Mouse (Mus musculus): ENCODE results near the gene Cdh20. TPM values are rescaled to one million over a fixed set of nuclear protein-coding genes. Genes with fewer than 3 reads are reported as not detected.
"Not testable (repeated sequence)": the region's sequence is repeated elsewhere in the genome, so short reads cannot be mapped to it uniquely, and the experiment has no call there.

Gene Cdh20
- polyA plus RNA-seq, 1 experiment from 2014 or later: 0.17 TPM

DNA sequence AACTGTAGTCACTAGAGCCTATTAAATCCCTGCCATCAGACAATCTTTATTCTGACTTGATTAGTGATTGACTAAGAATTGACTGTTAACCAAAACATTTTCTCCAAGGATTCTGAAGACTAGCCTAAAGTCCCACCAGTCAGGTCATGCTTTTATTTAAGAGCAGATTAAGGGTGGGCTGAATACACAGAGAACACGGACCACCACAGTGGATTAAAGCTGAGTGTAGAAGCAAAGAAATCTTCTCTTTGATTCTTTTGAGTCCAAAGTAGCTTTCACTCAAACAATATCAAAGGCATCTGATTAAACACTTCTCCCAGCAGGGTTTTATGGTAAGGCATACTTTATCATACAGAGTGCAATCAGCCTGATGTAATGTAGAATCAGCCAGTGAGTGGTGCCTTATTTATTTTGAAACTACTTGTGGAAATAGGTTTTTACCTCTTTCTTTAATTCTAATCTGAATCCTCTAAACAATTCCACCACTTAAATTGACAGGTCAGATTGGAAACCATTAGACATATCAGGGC, 149.0 kb downstream of the Cdh20 start:
- H3K36me3 ChIP-seq (replicated peaks; ENCODE audit: control insufficient read depth, insufficient read depth, low read depth, low read length): no peaks in the 10 kb centered on the region
- no peak overlapping the region for H3K4me2 ChIP-seq (ENCODE audit: low read depth, low read length)
- H3K9me3 ChIP-seq (replicated peaks; ENCODE audit: control insufficient read depth, low read length): no peaks in the 10 kb centered on the region
- H3K9ac ChIP-seq (replicated peaks; ENCODE audit: low read length): no peak overlapping the region
- ATAC-seq (replicated peaks; ENCODE audit: insufficient number of reproducible peaks, low FRiP score, low TSS enrichment, low read depth): no peak
- H3K27ac ChIP-seq (replicated peaks; ENCODE audit: low read depth, low read length): no peak overlapping the region
- no peak overlapping the region for H3K4me3 ChIP-seq (ENCODE audit: low read depth, low read length)
- WGBS: 51% methylated on average over 1 of the region's 1 CpGs
- no peaks in the 10 kb centered on the region for H3K27me3 ChIP-seq (ENCODE audit: control insufficient read depth, insufficient read depth, low read length)
- no peak for DNase-seq (ENCODE audit: low spot score)
- no peaks in the 10 kb centered on the region for H3K4me1 ChIP-seq (ENCODE audit: control insufficient read depth, insufficient read depth, low read length)

DNA sequence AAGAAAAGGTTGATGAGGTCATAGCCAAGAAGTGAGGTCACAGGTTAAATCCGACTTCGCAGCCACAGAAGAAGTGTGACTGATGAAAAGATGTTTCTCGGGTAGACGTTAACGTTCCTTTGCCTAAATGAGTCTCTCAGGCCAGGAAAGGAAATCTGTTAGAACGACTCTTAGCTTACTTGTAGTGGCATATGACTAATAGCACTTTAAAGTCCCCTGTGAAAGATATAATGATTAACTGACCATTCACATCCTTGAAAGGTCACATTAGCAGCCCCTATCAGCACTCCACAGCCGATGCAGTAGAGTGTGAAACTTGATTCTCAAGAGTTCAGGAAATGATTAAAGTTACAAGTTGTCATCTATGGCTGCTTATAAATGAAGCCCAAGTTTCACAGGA, 164.7 kb downstream of the Cdh20 start:
- WGBS: 43% methylated on average over 7 of the region's 7 CpGs
- no peaks in the 10 kb centered on the region for H3K4me1 ChIP-seq (ENCODE audit: control insufficient read depth, insufficient read depth, low read length)
- no peak overlapping the region for H3K9ac ChIP-seq (replicated peaks; ENCODE audit: low read length)
- no peaks in the 10 kb centered on the region for H3K9me3 ChIP-seq (replicated peaks; ENCODE audit: control insufficient read depth, low read length)
- no peak overlapping the region for H3K27ac ChIP-seq (replicated peaks; ENCODE audit: low read depth, low read length)
- no peak overlapping the region for H3K4me3 ChIP-seq (ENCODE audit: low read depth, low read length)
- no peaks in the 10 kb centered on the region for H3K27me3 ChIP-seq (ENCODE audit: control insufficient read depth, insufficient read depth, low read length)
- no peak for ATAC-seq (replicated peaks; ENCODE audit: insufficient number of reproducible peaks, low FRiP score, low TSS enrichment, low read depth)
- no peaks in the 10 kb centered on the region for H3K36me3 ChIP-seq (replicated peaks; ENCODE audit: control insufficient read depth, insufficient read depth, low read depth, low read length)
- no peak overlapping the region for H3K4me2 ChIP-seq (ENCODE audit: low read depth, low read length)
- DNase-seq (ENCODE audit: low spot score): no peak

DNA sequence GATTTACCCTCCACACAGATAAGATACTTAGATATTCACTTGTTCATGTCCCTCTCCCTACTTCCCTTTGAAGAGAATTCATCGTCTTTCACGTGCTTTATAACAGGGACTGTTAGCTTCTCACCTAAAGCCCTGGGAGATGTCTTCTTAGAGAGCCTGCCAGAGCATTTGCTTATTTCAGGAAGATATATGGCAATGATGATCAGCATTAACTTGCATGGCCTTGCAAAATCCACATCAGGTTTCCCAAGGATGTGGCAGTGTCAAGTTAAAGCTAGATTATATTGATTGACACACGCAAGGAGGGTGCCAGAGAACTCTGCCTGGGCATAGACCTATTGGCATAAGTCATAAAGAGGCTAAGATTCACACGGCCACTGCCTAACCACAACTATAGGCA, 168.6 kb downstream of the Cdh20 start:
- Histone ChIP-seq H3K4me1 (ENCODE audit: control insufficient read depth, insufficient read depth, low read length) (no peaks in the 10 kb centered on the region), H3K4me3 (ENCODE audit: low read depth, low read length) (no peak overlapping the region), H3K4me2 (ENCODE audit: low read depth, low read length) (no peak overlapping the region), H3K36me3 (replicated peaks; ENCODE audit: control insufficient read depth, insufficient read depth, low read depth, low read length) (no peaks in the 10 kb centered on the region), H3K9me3 (replicated peaks; ENCODE audit: control insufficient read depth, low read length) (no peaks in the 10 kb centered on the region), H3K27ac (replicated peaks; ENCODE audit: low read depth, low read length) (no peak overlapping the region), H3K9ac (replicated peaks; ENCODE audit: low read length) (no peak overlapping the region), H3K27me3 (ENCODE audit: control insufficient read depth, insufficient read depth, low read length) (no peaks in the 10 kb centered on the region)
- no peak for DNase-seq (ENCODE audit: low spot score)
- WGBS: 91% methylated on average over 4 of the region's 4 CpGs
- ATAC-seq (replicated peaks; ENCODE audit: insufficient number of reproducible peaks, low FRiP score, low TSS enrichment, low read depth): no peak

DNA sequence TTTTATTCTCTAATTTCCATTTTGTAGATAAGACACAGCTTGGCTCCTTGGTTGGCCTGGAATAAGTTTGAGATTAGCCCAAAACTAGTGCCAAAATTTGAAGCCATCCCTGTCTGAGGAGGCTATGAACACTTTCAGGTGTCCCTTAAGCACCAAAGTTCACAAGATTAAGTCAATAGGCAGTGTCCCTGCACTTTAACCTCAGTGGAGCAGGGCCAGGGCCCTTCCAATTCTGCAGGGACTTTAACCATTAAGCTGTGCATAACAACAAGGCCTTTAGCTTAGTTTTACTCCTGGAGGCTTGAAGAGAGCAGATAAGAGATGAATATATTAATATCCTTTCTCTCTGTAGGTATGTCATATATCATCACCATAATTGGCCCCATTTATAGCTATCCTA, 170.8 kb downstream of the Cdh20 start:
- ATAC-seq (replicated peaks; ENCODE audit: insufficient number of reproducible peaks, low FRiP score, low TSS enrichment, low read depth): no peak
- Histone ChIP-seq H3K9ac (replicated peaks; ENCODE audit: low read length) (no peak overlapping the region), H3K36me3 (replicated peaks; ENCODE audit: control insufficient read depth, insufficient read depth, low read depth, low read length) (no peaks in the 10 kb centered on the region)

DNA sequence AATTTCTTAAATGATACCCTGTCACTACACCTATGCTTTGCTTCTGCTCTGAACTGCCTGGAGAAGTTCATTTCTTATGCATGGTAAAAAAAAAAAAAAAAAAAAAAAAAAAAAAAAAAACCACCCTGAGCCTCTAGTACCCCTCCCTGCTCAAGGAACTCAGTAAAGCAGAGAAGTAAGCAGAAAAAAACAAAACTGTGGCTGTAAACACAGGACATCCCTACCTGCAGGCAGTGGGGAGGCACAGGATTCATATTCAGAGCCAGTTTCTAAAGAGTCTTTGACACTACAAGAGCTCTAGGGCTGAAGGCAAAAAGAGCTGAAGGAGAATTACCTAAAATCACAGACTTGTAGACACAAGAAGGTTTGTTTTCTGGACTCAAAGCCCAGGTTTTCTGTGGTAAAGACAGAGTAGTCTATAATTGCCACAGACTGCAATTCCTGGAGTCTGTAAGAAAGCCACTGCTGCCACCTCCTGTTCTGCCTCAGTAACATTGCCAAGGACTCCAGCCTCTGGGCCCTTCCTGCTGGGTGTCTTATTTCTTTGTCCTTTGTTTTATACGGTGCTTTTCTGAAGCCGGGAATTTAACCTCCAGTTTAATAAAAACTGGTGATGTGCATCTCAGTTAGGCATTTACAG, 176.3 kb downstream of the Cdh20 start:
- DNase-seq (ENCODE audit: low spot score) (peak; percentile 75), ATAC-seq (replicated peaks; ENCODE audit: insufficient number of reproducible peaks, low FRiP score, low TSS enrichment, low read depth) (peak; percentile 86; the same call in 1 of the 2 replicates)
- Histone ChIP-seq H3K36me3 (replicated peaks; ENCODE audit: control insufficient read depth, insufficient read depth, low read depth, low read length) (no peaks in the 10 kb centered on the region), H3K9me3 (replicated peaks; ENCODE audit: control insufficient read depth, low read length) (no peaks in the 10 kb centered on the region), H3K27me3 (ENCODE audit: control insufficient read depth, insufficient read depth, low read length) (no peaks in the 10 kb centered on the region), H3K4me3 (ENCODE audit: low read depth, low read length) (no peak overlapping the region), H3K27ac (replicated peaks; ENCODE audit: low read depth, low read length) (no peak overlapping the region), H3K9ac (replicated peaks; ENCODE audit: low read length) (no peak overlapping the region), H3K4me2 (ENCODE audit: low read depth, low read length) (no peak overlapping the region), H3K4me1 (ENCODE audit: control insufficient read depth, insufficient read depth, low read length) (no peaks in the 10 kb centered on the region)
- WGBS: 18% methylated on average over 2 of the region's 2 CpGs

More for the DNA sequence above, 170.8 kb downstream of the Cdh20 start:
- H3K4me2 ChIP-seq (ENCODE audit: low read depth, low read length): no peak overlapping the region
- DNase-seq (ENCODE audit: low spot score): no peak
- H3K27me3 ChIP-seq (ENCODE audit: control insufficient read depth, insufficient read depth, low read length): no peaks in the 10 kb centered on the region
- no peaks in the 10 kb centered on the region for H3K9me3 ChIP-seq (replicated peaks; ENCODE audit: control insufficient read depth, low read length)
- no peak overlapping the region for H3K4me3 ChIP-seq (ENCODE audit: low read depth, low read length)
- H3K4me1 ChIP-seq (ENCODE audit: control insufficient read depth, insufficient read depth, low read length): no peaks in the 10 kb centered on the region
- H3K27ac ChIP-seq (replicated peaks; ENCODE audit: low read depth, low read length): no peak overlapping the region

DNA sequence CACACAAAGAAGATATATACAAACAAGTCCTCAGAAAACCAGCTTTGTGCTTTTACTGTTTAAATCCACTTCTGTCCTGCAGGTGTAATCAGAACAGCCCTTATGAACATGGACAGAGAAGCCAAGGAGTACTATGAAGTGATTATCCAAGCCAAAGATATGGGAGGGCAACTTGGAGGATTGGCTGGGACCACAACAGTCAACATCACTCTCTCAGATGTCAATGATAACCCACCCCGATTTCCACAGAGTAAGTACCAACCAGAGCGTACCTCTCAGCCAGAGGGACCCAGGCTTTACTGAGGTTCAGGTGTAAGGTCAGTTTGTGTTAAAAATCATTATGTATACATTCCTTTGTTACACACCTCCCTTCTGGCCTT, 176.8 kb downstream of the Cdh20 start:
- ATAC-seq (replicated peaks; ENCODE audit: insufficient number of reproducible peaks, low FRiP score, low TSS enrichment, low read depth) (no peak), DNase-seq (ENCODE audit: low spot score) (no peak)
- H3K9me3 ChIP-seq (replicated peaks; ENCODE audit: control insufficient read depth, low read length): no peaks in the 10 kb centered on the region
- H3K4me1 ChIP-seq (ENCODE audit: control insufficient read depth, insufficient read depth, low read length): no peaks in the 10 kb centered on the region
- H3K27me3 ChIP-seq (ENCODE audit: control insufficient read depth, insufficient read depth, low read length): no peaks in the 10 kb centered on the region
- no peaks in the 10 kb centered on the region for H3K36me3 ChIP-seq (replicated peaks; ENCODE audit: control insufficient read depth, insufficient read depth, low read depth, low read length)
- no peak overlapping the region for H3K4me2 ChIP-seq (ENCODE audit: low read depth, low read length)
- 83% methylated on average over 2 of the region's 2 CpGs for WGBS
- H3K9ac ChIP-seq (replicated peaks; ENCODE audit: low read length): no peak overlapping the region
- no peak overlapping the region for H3K4me3 ChIP-seq (ENCODE audit: low read depth, low read length)
- no peak overlapping the region for H3K27ac ChIP-seq (replicated peaks; ENCODE audit: low read depth, low read length)

DNA sequence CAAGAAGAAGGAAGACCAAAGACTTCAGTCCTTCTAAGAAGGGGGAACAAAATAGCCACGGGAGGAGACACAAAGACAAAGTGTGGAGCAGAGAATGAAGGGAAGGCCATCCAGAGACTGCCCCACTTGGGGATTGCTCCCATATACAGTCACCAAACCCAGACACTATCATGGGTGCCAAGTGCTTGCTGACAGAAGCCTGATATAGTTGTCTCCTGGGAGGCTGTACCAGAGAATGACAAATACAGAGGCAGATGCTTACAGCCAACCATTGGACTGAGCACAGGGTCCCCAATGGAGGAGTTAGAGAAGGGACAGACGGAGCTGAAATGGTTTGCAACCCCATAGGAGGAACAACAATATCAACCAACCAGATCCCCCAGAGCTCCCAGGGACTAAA, 181.3 kb downstream of the Cdh20 start:
- not testable (repeated sequence) for ATAC-seq (replicated peaks; ENCODE audit: insufficient number of reproducible peaks, low FRiP score, low TSS enrichment, low read depth); H3K4me1 ChIP-seq (ENCODE audit: control insufficient read depth, insufficient read depth, low read length); H3K4me3 ChIP-seq (ENCODE audit: low read depth, low read length); H3K9ac ChIP-seq (replicated peaks; ENCODE audit: low read length); DNase-seq (ENCODE audit: low spot score); H3K4me2 ChIP-seq (ENCODE audit: low read depth, low read length); H3K27ac ChIP-seq (replicated peaks; ENCODE audit: low read depth, low read length); H3K36me3 ChIP-seq (replicated peaks; ENCODE audit: control insufficient read depth, insufficient read depth, low read depth, low read length); H3K27me3 ChIP-seq (ENCODE audit: control insufficient read depth, insufficient read depth, low read length); H3K9me3 ChIP-seq (replicated peaks; ENCODE audit: control insufficient read depth, low read length)
- WGBS: 90% methylated on average over 2 of the region's 2 CpGs

DNA sequence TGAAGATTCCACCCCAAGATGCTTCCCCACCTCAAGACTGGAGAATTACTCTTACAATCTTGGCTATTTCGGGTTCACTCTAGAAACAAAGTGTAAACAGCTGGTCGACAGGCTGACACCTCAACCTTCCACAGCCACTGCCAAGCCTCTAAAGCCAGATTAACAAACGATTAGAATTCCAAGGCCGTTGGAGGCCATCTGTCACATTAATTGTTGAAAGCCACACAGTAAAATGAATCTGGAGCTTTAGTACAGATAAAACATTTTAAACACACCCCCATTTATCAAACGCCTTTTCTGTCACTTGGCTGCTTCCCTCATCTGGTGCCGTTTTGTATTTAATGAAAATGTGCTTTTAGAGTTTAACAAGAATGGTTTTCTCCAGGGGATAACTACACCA, 188.7 kb downstream of the Cdh20 start:
- H3K9ac ChIP-seq (replicated peaks; ENCODE audit: low read length): no peak overlapping the region
- no peaks in the 10 kb centered on the region for H3K9me3 ChIP-seq (replicated peaks; ENCODE audit: control insufficient read depth, low read length)
- no peak overlapping the region for H3K4me3 ChIP-seq (ENCODE audit: low read depth, low read length)
- no peaks in the 10 kb centered on the region for H3K27me3 ChIP-seq (ENCODE audit: control insufficient read depth, insufficient read depth, low read length)
- ATAC-seq (replicated peaks; ENCODE audit: insufficient number of reproducible peaks, low FRiP score, low TSS enrichment, low read depth) (no peak), DNase-seq (ENCODE audit: low spot score) (no peak)
- H3K4me2 ChIP-seq (ENCODE audit: low read depth, low read length): no peak overlapping the region
- 63% methylated on average over 6 of the region's 6 CpGs for WGBS
- H3K36me3 ChIP-seq (replicated peaks; ENCODE audit: control insufficient read depth, insufficient read depth, low read depth, low read length): no peaks in the 10 kb centered on the region
- H3K27ac ChIP-seq (replicated peaks; ENCODE audit: low read depth, low read length): no peak overlapping the region
- H3K4me1 ChIP-seq (ENCODE audit: control insufficient read depth, insufficient read depth, low read length): no peaks in the 10 kb centered on the region
